Mouse (Mus musculus): ENCODE results near the gene Olfr56. TPM values are rescaled to one million over a fixed set of nuclear protein-coding genes. Genes with fewer than 3 reads are reported as not detected.

Gene Olfr56
- polyA plus RNA-seq, 1 experiment from 2014 or later, result not detected

GRCm38 (mm10) chr11:49080636-49081035 lies 101.9 kb downstream of the Olfr56 start:
- H3K9ac ChIP-seq (replicated peaks; ENCODE audit: low read length), result no peak overlapping the region
- H3K9me3 ChIP-seq (ENCODE audit: low read length), result no peaks in the 10 kb centered on the region
- H3K27ac ChIP-seq (ENCODE audit: low read length), result no peak overlapping the region
- H3K27me3 ChIP-seq (ENCODE audit: insufficient read depth, low read length), result no peaks in the 10 kb centered on the region
- no peak overlapping the region for H3K4me2 ChIP-seq (replicated peaks; ENCODE audit: low read depth, low read length)
- no peaks in the 10 kb centered on the region for H3K36me3 ChIP-seq (ENCODE audit: insufficient read depth, low read length)
- ATAC-seq (ENCODE audit: low FRiP score, low TSS enrichment), result no peak
- 70% methylated on average over 1 of the region's 1 CpGs for WGBS
- peaks cover 11% of the 10 kb centered on the region; the same call in 1 of the 2 replicates for H3K4me1 ChIP-seq (ENCODE audit: insufficient read depth, low read length)
- no peak overlapping the region for H3K4me3 ChIP-seq (ENCODE audit: low read length)

- Histone ChIP-seq H3K4me3 (ENCODE audit: low read length) (no peak overlapping the region), H3K27me3 (ENCODE audit: insufficient read depth, low read length) (no peaks in the 10 kb centered on the region), H3K4me1 (ENCODE audit: insufficient read depth, low read length) (peaks cover 11% of the 10 kb centered on the region; the same call in 1 of the 2 replicates), H3K9ac (replicated peaks; ENCODE audit: low read length) (no peak overlapping the region), H3K4me2 (replicated peaks; ENCODE audit: low read depth, low read length) (no peak overlapping the region), H3K27ac (ENCODE audit: low read length) (no peak overlapping the region), H3K36me3 (ENCODE audit: insufficient read depth, low read length) (no peaks in the 10 kb centered on the region), H3K9me3 (ENCODE audit: low read length) (no peaks in the 10 kb centered on the region)
- 69% methylated on average over 4 of the region's 4 CpGs for WGBS
- ATAC-seq (ENCODE audit: low FRiP score, low TSS enrichment), result no peak
Measured at GRCm38 (mm10) chr11:49081356-49081755, 102.7 kb downstream of the Olfr56 start.

DNA sequence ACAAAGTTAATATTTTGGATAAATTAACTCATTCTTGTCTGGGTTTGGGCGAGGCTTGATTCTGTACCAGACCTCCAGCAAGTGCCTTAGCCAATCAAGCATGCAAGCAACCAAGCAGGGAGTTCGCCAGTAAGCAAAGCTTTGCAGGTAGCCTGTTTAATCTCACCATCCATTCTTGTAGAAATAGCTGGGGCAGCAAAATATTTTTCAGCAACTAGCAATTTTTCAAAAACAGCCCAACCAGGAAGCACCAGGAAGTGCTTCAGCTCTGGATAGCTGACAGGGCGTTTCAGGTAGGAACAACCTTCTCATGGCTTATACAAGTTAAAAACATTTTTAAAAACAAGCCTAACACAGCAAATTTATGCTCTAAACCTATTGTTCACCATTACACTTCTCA lies 103.2 kb downstream of the Olfr56 start:
- no peaks in the 10 kb centered on the region for H3K36me3 ChIP-seq (ENCODE audit: insufficient read depth, low read length)
- H3K4me3 ChIP-seq (ENCODE audit: low read length), result no peak overlapping the region
- no peak for ATAC-seq (ENCODE audit: low FRiP score, low TSS enrichment)
- 66% methylated on average over 3 of the region's 3 CpGs for WGBS
- H3K9me3 ChIP-seq (ENCODE audit: low read length), result no peaks in the 10 kb centered on the region
- H3K4me1 ChIP-seq (ENCODE audit: insufficient read depth, low read length), result peaks cover 11% of the 10 kb centered on the region; the same call in 1 of the 2 replicates
- H3K9ac ChIP-seq (replicated peaks; ENCODE audit: low read length), result no peak overlapping the region
- H3K4me2 ChIP-seq (replicated peaks; ENCODE audit: low read depth, low read length), result no peak overlapping the region
- H3K27me3 ChIP-seq (ENCODE audit: insufficient read depth, low read length), result no peaks in the 10 kb centered on the region
- H3K27ac ChIP-seq (ENCODE audit: low read length), result no peak overlapping the region

DNA sequence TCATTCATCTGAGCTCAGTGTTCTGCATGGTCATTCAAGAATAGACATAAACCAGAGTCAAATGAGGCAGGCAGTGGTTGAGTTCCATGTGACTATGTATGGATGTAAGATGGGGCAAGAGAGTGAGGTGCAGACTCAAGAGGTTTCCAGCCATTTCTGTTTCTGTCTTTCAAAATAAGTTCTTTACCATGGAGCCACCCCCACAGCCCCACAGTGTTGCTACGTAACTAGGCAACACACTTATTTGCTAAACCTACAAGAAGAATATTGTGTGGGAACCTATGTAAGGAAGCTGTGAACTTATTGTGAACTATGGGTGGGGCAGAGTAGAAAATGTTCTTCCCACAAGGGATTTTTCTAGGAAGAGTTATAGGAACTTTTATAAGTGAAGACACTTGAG lies 104.5 kb downstream of the Olfr56 start:
- no peak overlapping the region for H3K4me3 ChIP-seq (ENCODE audit: low read length)
- H3K36me3 ChIP-seq (ENCODE audit: insufficient read depth, low read length), result no peaks in the 10 kb centered on the region
- peaks cover 13% of the 10 kb centered on the region; the same call in 1 of the 2 replicates for H3K4me1 ChIP-seq (ENCODE audit: insufficient read depth, low read length)
- H3K9ac ChIP-seq (replicated peaks; ENCODE audit: low read length), result no peak overlapping the region
- no peaks in the 10 kb centered on the region for H3K27me3 ChIP-seq (ENCODE audit: insufficient read depth, low read length)
- no peak for ATAC-seq (ENCODE audit: low FRiP score, low TSS enrichment)
- no peak overlapping the region for H3K27ac ChIP-seq (ENCODE audit: low read length)
- H3K9me3 ChIP-seq (ENCODE audit: low read length), result no peaks in the 10 kb centered on the region
- WGBS, result 82% methylated on average over 1 of the region's 1 CpGs
- H3K4me2 ChIP-seq (replicated peaks; ENCODE audit: low read depth, low read length), result no peak overlapping the region

GRCm38 (mm10) chr11:49083808-49084207 lies 105.1 kb downstream of the Olfr56 start:
- Histone ChIP-seq H3K36me3 (ENCODE audit: insufficient read depth, low read length) (no peaks in the 10 kb centered on the region), H3K9ac (replicated peaks; ENCODE audit: low read length) (no peak overlapping the region), H3K27ac (ENCODE audit: low read length) (no peak overlapping the region), H3K4me2 (replicated peaks; ENCODE audit: low read depth, low read length) (no peak overlapping the region), H3K9me3 (ENCODE audit: low read length) (no peaks in the 10 kb centered on the region), H3K27me3 (ENCODE audit: insufficient read depth, low read length) (no peaks in the 10 kb centered on the region), H3K4me1 (ENCODE audit: insufficient read depth, low read length) (peaks cover 16% of the 10 kb centered on the region; the same call in 1 of the 2 replicates), H3K4me3 (ENCODE audit: low read length) (no peak overlapping the region)
- ATAC-seq (ENCODE audit: low FRiP score, low TSS enrichment), result no peak
- WGBS, result 75% methylated on average over 3 of the region's 3 CpGs

GRCm38 (mm10) chr11:49084385-49084784 lies 105.7 kb downstream of the Olfr56 start:
- 63% methylated on average over 1 of the region's 1 CpGs for WGBS
- H3K27ac ChIP-seq (ENCODE audit: low read length), result 0 out of 2 replicates have a peak overlapping the region, but pooled peaks have one; percentile 32
- ATAC-seq (ENCODE audit: low FRiP score, low TSS enrichment), result no peak
- H3K36me3 ChIP-seq (ENCODE audit: insufficient read depth, low read length), result no peaks in the 10 kb centered on the region
- no peaks in the 10 kb centered on the region for H3K27me3 ChIP-seq (ENCODE audit: insufficient read depth, low read length)
- no peaks in the 10 kb centered on the region for H3K9me3 ChIP-seq (ENCODE audit: low read length)
- H3K4me1 ChIP-seq (ENCODE audit: insufficient read depth, low read length), result peaks cover 16% of the 10 kb centered on the region; the same call in 1 of the 2 replicates
- no peak overlapping the region for H3K9ac ChIP-seq (replicated peaks; ENCODE audit: low read length)
- H3K4me2 ChIP-seq (replicated peaks; ENCODE audit: low read depth, low read length), result no peak overlapping the region
- H3K4me3 ChIP-seq (ENCODE audit: low read length), result no peak overlapping the region

- no peak overlapping the region for H3K4me3 ChIP-seq (ENCODE audit: low read length)
- ATAC-seq (ENCODE audit: low FRiP score, low TSS enrichment), result no peak
- H3K27me3 ChIP-seq (ENCODE audit: insufficient read depth, low read length), result no peaks in the 10 kb centered on the region
- WGBS, result 39% methylated on average over 3 of the region's 3 CpGs
- no peaks in the 10 kb centered on the region for H3K36me3 ChIP-seq (ENCODE audit: insufficient read depth, low read length)
- H3K4me1 ChIP-seq (ENCODE audit: insufficient read depth, low read length), result peaks cover 16% of the 10 kb centered on the region; the same call in 1 of the 2 replicates
- H3K9me3 ChIP-seq (ENCODE audit: low read length), result no peaks in the 10 kb centered on the region
- 0 out of 2 replicates have a peak overlapping the region, but pooled peaks have one; percentile 32 for H3K27ac ChIP-seq (ENCODE audit: low read length)
- H3K9ac ChIP-seq (replicated peaks; ENCODE audit: low read length), result no peak overlapping the region
- H3K4me2 ChIP-seq (replicated peaks; ENCODE audit: low read depth, low read length), result no peak overlapping the region
Measured at GRCm38 (mm10) chr11:49084875-49085274, 106.2 kb downstream of the Olfr56 start.

- Histone ChIP-seq H3K9me3 (ENCODE audit: low read length) (no peaks in the 10 kb centered on the region), H3K9ac (replicated peaks; ENCODE audit: low read length) (no peak overlapping the region), H3K36me3 (ENCODE audit: insufficient read depth, low read length) (no peaks in the 10 kb centered on the region), H3K4me3 (ENCODE audit: low read length) (no peak overlapping the region), H3K4me1 (ENCODE audit: insufficient read depth, low read length) (peaks cover 10% of the 10 kb centered on the region; the same call in 1 of the 2 replicates), H3K4me2 (replicated peaks; ENCODE audit: low read depth, low read length) (no peak overlapping the region), H3K27me3 (ENCODE audit: insufficient read depth, low read length) (no peaks in the 10 kb centered on the region), H3K27ac (ENCODE audit: low read length) (no peak overlapping the region)
- ATAC-seq (ENCODE audit: low FRiP score, low TSS enrichment), result no peak
- 80% methylated on average over 6 of the region's 6 CpGs for WGBS
Measured at GRCm38 (mm10) chr11:49086858-49087361, 108.2 kb downstream of the Olfr56 start.

DNA sequence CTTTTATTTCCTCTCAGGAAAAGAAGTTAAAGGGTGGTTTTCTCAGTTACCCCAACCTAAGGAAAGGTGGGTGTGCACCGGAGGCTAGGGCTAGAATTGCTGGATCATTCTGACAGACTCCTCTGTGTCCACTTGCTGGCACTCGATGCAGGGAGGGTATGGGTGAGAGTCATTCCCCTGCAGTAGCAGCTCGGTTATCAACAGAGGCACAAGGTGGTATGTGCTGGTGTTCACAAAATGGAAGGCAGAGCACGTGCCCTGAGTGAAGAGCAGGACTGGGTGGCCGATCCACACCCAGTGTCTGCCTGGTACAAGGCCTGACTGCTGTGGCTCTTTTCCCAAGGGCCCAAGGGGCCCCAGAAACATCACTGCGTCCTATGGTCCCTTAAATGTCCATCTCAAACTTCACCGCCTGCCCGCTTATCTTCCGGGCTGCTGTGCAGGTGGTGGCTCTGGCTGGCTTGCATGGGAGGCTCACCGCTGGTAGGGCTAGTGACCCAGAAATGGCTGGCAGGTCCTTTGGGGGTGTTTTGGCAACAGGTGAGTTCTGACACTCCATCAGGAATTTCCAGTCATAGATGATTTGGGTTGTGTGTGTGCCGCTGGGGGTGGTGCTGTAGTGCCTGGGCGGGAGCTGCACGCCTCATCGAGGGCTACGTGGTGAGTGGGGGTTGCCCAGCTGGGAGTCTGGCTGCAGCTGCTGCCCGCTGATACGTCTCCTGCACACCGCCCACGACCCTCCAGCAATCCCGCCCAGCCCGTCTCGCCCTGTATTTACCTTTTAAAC lies 109.3 kb downstream of the Olfr56 start:
- peak overlapping the region; percentile 7 for H3K4me3 ChIP-seq (ENCODE audit: low read length)
- peak overlapping the region; percentile 45 for H3K4me2 ChIP-seq (replicated peaks; ENCODE audit: low read depth, low read length)
- H3K9ac ChIP-seq (replicated peaks; ENCODE audit: low read length), result no peak overlapping the region
- ATAC-seq (ENCODE audit: low FRiP score, low TSS enrichment), result peak; percentile 85; the same call in 1 of the 2 replicates
- H3K9me3 ChIP-seq (ENCODE audit: low read length), result no peaks in the 10 kb centered on the region
- H3K36me3 ChIP-seq (ENCODE audit: insufficient read depth, low read length), result no peaks in the 10 kb centered on the region
- no peaks in the 10 kb centered on the region for H3K27me3 ChIP-seq (ENCODE audit: insufficient read depth, low read length)
- WGBS, result 31% methylated on average over 22 of the region's 22 CpGs
- no peak overlapping the region for H3K27ac ChIP-seq (ENCODE audit: low read length)
- peaks cover 10% of the 10 kb centered on the region; the same call in 1 of the 2 replicates for H3K4me1 ChIP-seq (ENCODE audit: insufficient read depth, low read length)

All from kidney, embryonic 16.5 days (tissue).